Mouse (Mus musculus) midbrain, embryonic 14.5 days (tissue): ENCODE measurements around the gene Antxr1. TPM values are rescaled to one million over a fixed set of nuclear protein-coding genes. Genes with fewer than 3 reads are reported as not detected.
"Not testable (repeated sequence)": the region's sequence is repeated elsewhere in the genome, so short reads cannot be mapped to it uniquely, and the experiment has no call there.

Experiments
- ATAC-seq: fragments of 200-750 bp; cut with Nextera tagmentation; 2 replicates; pipeline ENCODE4 v1.8.0; 2017; ENCODE audit warnings: moderate number of reproducible peaks, moderate library complexity; ENCODE audit not compliant: low FRiP score, low TSS enrichment
- DNase-seq: peaks from one replicate; pipeline ENCODE4 v3.0.0-alpha.2; 2015
- H3K27ac ChIP-seq: fragments of 300-500 bp; sonication (generic); replicated peaks from 2 replicates; pipeline ENCODE4 v1.5.1; 2014; ENCODE audit warnings: mild to moderate bottlenecking, low read depth, low read length, moderate library complexity
- H3K27me3 ChIP-seq: fragments of 300-500 bp; sonication (generic); 2 replicates; pipeline ENCODE4 v1.6.1; 2014; ENCODE audit warnings: low read length, control low read depth, mixed read lengths; ENCODE audit not compliant: control insufficient read depth, insufficient read depth
- H3K36me3 ChIP-seq: fragments of 300-500 bp; sonication (generic); 2 replicates; pipeline ENCODE4 v1.6.1; 2014; ENCODE audit warnings: low read length, control low read depth; ENCODE audit not compliant: control insufficient read depth, insufficient read depth
- H3K4me1 ChIP-seq: fragments of 300-500 bp; sonication (generic); 2 replicates; pipeline ENCODE4 v1.6.1; 2014; ENCODE audit warnings: mild to moderate bottlenecking, antibody characterized with exemption, low read length, control low read depth; ENCODE audit not compliant: control insufficient read depth, insufficient read depth
- H3K4me2 ChIP-seq: fragments of 300-500 bp; sonication (generic); 2 replicates; pipeline ENCODE4 v1.6.1; 2014; ENCODE audit warnings: mild to moderate bottlenecking, low read length, moderate library complexity
- H3K4me3 ChIP-seq: fragments of 300-500 bp; sonication (generic); replicated peaks from 2 replicates; pipeline ENCODE4 v1.5.1; 2014; ENCODE audit warnings: low read depth, low read length
- H3K9ac ChIP-seq: fragments of 300-500 bp; sonication (generic); replicated peaks from 2 replicates; pipeline ENCODE4 v1.6.1; 2014; ENCODE audit warnings: mild to moderate bottlenecking, low read length, moderate library complexity
- H3K9me3 ChIP-seq: fragments of 300-500 bp; sonication (generic); 2 replicates; pipeline ENCODE4 v1.6.1; 2016; ENCODE audit warnings: low read length, control low read depth, mixed read lengths; ENCODE audit not compliant: control insufficient read depth
- WGBS: fragments of 180-500 bp; shearing (Covaris S2); extraction: QIAGEN DNeasy Blood & Tissue Kit; methylation state at CpG from one replicate; pipeline ENCODE4 v1.1.7; 2014; 5-methylcytosine and 5-hydroxymethylcytosine counted together
- polyA plus RNA-seq: library from polyadenylated mRNA; unstranded; fragments of >200 nt; fragmentation: Nextera tagmentation; extraction: Ambion mirVana; gene quantifications from 2 replicates; pipeline ENCODE4 v1.2.1, GENCODE M21; 2014

Antxr1 gene
- polyA plus RNA-seq, 1 experiment from 2014 or later: 3.6 TPM

- H3K36me3 ChIP-seq: no peaks in the 10 kb centered on the region
- WGBS: 5% methylated on average over 3 of the region's 3 CpGs
- no peak overlapping the region for H3K4me2 ChIP-seq
- no peaks in the 10 kb centered on the region for H3K9me3 ChIP-seq
- H3K4me3 ChIP-seq: no peak overlapping the region
- no peak for ATAC-seq
- peak; percentile 3 for DNase-seq
- no peaks in the 10 kb centered on the region for H3K27me3 ChIP-seq
- no peak overlapping the region for H3K9ac ChIP-seq
- H3K4me1 ChIP-seq: peaks cover 8% of the 10 kb centered on the region; the same call in 1 of the 2 replicates
- no peak overlapping the region for H3K27ac ChIP-seq
Measured at GRCm38 (mm10) chr6:87099261-87099660, 236.4 kb downstream of the Antxr1 start.

- H3K9me3 ChIP-seq, H3K4me1 ChIP-seq, ATAC-seq, H3K4me2 ChIP-seq, H3K4me3 ChIP-seq, H3K9ac ChIP-seq, H3K27ac ChIP-seq, H3K27me3 ChIP-seq, DNase-seq: not testable (repeated sequence)
- 94% methylated on average over 8 of the region's 8 CpGs for WGBS
- H3K36me3 ChIP-seq: peaks cover 29% of the 10 kb centered on the region
Measured at GRCm38 (mm10) chr6:87093631-87094030, 242.0 kb downstream of the Antxr1 start.

DNA sequence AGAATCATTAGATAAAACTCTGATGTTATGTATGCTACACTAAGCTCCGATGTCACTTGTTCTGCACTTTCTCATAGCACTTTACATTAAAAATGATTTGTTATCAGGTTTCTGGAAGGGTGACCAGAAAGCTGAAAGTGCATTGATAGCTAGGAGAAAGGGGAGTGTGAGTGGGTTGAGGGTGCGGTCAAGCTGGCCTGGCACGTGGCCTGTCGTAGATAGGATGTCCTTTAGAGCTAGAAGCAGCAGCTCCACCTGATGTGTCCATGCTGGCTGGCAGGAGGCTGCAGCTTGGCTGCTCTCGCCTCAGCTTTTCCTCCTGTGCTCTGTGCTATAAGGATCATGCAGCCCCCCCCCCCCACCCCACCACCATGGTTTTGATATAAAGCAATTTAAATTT is 243.1 kb downstream of the Antxr1 start:
- Histone ChIP-seq H3K9ac (no peak overlapping the region), H3K36me3 (peaks cover 39% of the 10 kb centered on the region), H3K4me2 (no peak overlapping the region), H3K9me3 (no peaks in the 10 kb centered on the region), H3K27me3 (no peaks in the 10 kb centered on the region), H3K27ac (no peak overlapping the region), H3K4me3 (no peak overlapping the region), H3K4me1 (no peaks in the 10 kb centered on the region)
- 94% methylated on average over 5 of the region's 5 CpGs for WGBS
- DNase-seq: no peak
- ATAC-seq: no peak

DNA sequence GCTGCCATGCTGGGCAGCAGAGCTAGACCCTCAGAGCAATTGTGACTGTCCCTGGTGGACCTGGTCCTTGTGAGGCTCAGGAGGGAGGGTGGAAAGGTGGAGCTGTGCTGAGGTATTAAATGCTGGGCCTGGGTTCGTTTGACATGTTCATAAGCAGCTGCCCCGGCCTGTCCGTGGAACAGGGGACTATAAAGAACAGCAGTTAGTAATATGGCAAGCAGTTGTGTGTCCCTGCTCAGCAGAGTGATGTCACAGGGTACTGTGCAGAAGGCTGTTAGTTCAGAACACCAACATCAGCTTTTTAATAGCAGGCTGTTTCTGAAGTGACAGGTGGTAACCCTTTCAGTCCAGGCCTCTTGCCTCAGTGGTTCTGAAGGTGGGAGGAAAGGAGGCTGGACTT is 244.7 kb downstream of the Antxr1 start:
- DNase-seq (no peak), ATAC-seq (no peak)
- Histone ChIP-seq H3K36me3 (peaks cover 53% of the 10 kb centered on the region), H3K27ac (no peak overlapping the region), H3K4me1 (no peaks in the 10 kb centered on the region), H3K4me3 (no peak overlapping the region), H3K9me3 (no peaks in the 10 kb centered on the region), H3K27me3 (no peaks in the 10 kb centered on the region), H3K9ac (no peak overlapping the region), H3K4me2 (no peak overlapping the region)
- 95% methylated on average over 3 of the region's 3 CpGs for WGBS

GRCm38 (mm10) chr6:87088356-87088755 is 247.3 kb downstream of the Antxr1 start:
- Histone ChIP-seq H3K4me3 (no peak overlapping the region), H3K4me2 (no peak overlapping the region), H3K9ac (no peak overlapping the region), H3K27ac (no peak overlapping the region), H3K27me3 (no peaks in the 10 kb centered on the region), H3K9me3 (no peaks in the 10 kb centered on the region), H3K36me3 (peaks cover 78% of the 10 kb centered on the region), H3K4me1 (no peaks in the 10 kb centered on the region)
- no peak for ATAC-seq
- 91% methylated on average over 5 of the region's 5 CpGs for WGBS
- no peak for DNase-seq

DNA sequence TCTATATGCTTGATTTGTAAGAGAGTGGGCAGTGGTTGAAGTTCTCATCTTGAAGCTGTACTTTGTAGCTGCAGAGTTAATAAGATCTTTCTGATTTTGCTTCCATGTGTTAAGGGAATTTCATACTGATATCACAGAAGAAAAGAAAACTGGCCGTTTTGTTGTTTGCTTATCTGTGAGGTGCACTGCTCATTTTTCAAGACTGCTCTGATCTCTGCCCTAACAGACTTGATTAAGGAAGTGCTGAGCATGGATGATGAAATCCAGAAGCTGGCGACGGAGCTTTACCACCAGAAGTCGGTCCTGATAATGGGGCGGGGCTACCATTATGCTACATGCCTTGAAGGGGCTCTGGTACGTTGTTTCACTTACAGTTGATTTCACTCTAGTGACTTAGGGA is 250.6 kb downstream of the Antxr1 start:
- H3K9ac ChIP-seq: no peak overlapping the region
- ATAC-seq: no peak
- no peak overlapping the region for H3K4me3 ChIP-seq
- WGBS: 91% methylated on average over 6 of the region's 6 CpGs
- no peak overlapping the region for H3K4me2 ChIP-seq
- H3K36me3 ChIP-seq: peaks cover 92% of the 10 kb centered on the region
- H3K4me1 ChIP-seq: no peaks in the 10 kb centered on the region
- no peak for DNase-seq
- H3K27me3 ChIP-seq: no peaks in the 10 kb centered on the region
- H3K9me3 ChIP-seq: no peaks in the 10 kb centered on the region
- no peak overlapping the region for H3K27ac ChIP-seq

Other genes starting within 250 kb of the Antxr1 start
- gene D6Ertd527e, start 231.1 kb downstream of the Antxr1 start, polyA plus RNA-seq: 0.23 TPM in 1 of 2 replicates, not detected in the other
- not detected in 2 replicates for gene Gkn1, start 15.1 kb upstream of the Antxr1 start, polyA plus RNA-seq
- gene Gkn2, start 37.5 kb upstream of the Antxr1 start, polyA plus RNA-seq: not detected in 2 replicates
- gene Gkn3, start 53.1 kb upstream of the Antxr1 start, polyA plus RNA-seq: 0.27 TPM in 1 of 2 replicates, not detected in the other
- gene Bmp10, start 93.2 kb upstream of the Antxr1 start, polyA plus RNA-seq: not detected in 2 replicates
- gene Arhgap25, start 197.4 kb upstream of the Antxr1 start, polyA plus RNA-seq: 1.1 and 2.4 TPM in 2 replicates